Mouse (Mus musculus) monocyte, adult 5-6 weeks (primary cell): Measurements from ENCODE around the gene Gpbar1. TPM values are rescaled to one million over a fixed set of nuclear protein-coding genes. Genes with fewer than 3 reads are reported as not detected.
A peak's percentile ranks its signal among the peaks of the same experiment; 100 is the strongest.
"Not testable (repeated sequence)": the region's sequence is repeated elsewhere in the genome, so short reads cannot be mapped to it uniquely, and the experiment has no call there.

Experiments used
- ATAC-seq: fragments of 153-309, 156-312 bp; replicated peaks from 2 replicates; pipeline ENCODE4 v1.8.0; 2017; ENCODE audit warnings: mild to moderate bottlenecking; ENCODE audit not compliant: low TSS enrichment, insufficient number of reproducible peaks, severe bottlenecking, poor library complexity, low FRiP score
- total RNA-seq: library from RNA; stranded (forward); fragments of 200-1000, 200-491, 200-594 nt; gene quantifications from 3 replicates; pipeline ENCODE4 v1.2.3, GENCODE M21; 2017

Gene Gpbar1
- total RNA-seq, 1 experiment from 2014 or later: not detected

DNA sequence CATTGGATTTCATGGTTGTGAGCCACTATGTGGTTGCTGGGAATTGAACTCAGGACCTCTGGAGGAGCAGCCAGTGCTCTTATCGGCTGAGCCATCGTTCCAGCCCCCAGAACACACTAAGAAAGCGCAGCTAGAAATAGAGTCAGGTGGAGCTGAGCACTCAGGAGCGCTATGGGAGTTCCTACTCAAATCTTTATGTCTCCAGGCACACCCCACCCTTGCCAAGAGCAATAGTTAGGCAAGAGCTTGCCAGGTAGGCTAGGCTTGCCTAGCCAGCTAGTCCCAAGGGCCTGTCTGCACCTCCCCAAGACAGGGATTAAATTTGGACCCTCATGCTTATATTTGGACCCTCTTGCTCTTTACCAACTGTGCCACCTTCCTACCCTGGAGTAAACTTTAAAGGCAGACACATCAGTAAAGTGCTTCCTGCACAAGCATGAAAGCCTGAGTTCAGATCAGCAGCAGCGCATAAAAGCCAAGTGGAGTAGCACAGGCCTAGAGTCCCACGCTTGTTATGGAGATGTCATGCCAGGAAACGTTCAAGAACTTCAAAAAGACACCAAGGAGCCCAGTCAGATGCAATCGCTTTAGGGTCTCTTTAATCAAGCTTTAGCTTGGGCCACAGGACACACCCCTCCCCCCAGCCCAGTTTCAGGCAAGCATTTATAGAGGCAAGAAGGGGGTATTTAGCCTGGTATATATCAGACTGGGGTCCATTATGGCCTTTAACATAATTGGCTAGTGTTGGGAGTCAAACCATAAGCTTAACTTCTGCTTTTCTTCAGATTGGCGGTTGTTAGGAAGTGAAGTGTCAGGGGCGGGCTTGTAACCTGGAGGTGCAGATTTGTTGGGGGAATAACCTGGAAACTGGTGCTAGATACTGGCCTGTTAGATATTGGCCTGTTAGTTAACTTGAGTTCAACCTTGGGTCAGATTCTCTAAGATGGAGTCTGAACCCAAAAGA lies 29.9 kb downstream of the Gpbar1 start:
- no peak for ATAC-seq

DNA sequence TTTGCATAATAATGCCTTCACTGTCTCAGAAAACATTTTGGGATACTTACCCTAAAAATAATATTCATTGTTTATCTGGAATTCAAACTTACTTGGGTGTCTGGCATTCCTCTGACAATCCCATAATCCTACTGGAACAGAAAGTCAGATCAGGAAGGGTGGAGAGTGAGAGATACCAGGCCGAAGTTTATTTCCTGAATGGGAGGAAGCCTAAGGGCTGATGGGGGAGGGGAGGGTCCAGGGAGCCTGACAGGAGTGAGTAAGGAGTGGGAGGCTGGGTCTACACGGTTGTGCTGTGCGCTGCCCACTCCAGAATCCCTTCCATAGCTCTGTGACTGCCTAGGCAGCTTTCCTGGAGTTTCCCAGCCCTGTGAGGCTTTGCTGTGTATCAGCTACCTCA lies 31.4 kb downstream of the Gpbar1 start:
- no peak for ATAC-seq

DNA sequence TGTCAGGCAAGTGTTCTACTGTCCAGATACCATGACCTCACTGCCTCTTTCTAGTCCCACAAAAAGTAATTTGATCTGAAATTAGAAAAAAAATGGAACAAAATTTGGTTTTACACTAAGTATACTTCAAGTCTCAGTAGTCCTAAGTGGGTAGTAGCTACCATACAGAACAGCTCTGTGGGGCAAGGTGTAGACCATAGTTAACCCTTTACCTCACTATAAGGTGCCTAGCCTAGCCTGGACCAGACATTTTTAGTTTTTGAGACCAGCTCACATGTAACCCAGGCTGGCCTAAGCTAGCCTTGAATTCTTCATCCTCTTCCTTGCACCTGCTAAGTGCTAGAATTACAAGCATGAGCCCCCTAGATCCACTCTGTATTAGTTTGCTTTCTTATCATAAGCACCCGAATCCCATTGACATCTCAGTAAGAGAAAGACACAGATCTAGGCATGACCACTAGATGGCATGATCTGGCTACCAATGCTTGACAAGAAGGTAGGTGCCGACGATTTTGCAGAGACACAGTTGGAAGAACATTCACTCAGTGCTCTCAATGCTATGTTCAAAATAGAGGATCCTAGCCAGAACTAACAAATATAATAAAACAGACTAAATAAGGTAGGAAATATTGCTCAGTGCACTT lies 34.8 kb downstream of the Gpbar1 start:
- ATAC-seq: peak; percentile 88

DNA sequence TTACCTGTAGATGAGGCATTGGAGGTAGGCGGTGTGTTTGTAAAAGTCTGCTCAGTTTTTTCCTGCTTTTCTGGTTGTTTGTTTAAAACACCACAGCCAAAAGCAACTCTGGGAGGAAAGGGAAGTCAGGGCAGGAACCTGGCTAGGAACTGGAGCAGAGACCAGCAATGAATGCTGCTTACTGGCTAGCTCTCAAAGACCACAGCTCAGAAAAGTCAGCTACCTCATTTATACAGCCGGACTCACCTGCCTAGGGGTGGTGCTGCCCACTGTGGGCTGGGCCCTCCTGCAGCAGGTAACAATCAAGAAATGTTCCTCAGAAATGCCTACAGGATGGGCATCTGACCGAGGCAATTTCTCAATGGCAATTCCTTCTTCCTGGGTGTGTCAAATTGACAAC lies 36.4 kb downstream of the Gpbar1 start:
- ATAC-seq: no peak

DNA sequence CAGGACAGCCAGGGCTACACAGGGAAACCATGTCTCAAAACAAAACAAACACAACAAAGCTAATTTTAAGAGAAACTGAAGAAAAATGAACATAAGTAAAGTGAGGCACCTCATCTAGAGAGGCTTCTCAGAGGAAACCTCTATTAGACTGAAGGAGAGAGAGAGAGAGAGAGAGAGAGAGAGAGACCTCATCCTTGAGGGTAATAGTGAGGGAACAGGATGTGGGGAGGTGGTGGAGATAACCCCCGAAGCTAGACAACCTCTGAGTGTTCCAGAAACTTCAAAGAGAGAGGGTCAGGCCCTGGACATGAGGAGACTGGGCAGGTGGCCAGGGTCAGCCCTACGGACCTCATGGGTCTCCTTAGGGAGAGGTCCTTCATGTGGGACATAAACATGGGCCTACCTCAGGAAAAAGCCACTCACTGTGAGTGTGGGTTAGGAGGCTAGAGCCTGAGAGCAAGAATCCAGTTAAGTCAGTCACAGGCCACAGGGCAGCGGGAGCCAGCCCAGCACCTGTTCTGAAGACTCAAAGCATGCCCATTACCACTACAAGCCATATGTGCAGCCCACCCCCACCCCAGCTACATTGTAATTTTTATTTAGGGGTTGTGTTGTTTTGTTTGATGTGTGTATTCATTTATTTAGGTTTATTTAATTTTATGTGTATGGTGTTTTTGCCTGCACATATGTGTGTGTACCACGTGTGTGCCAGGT lies 37.9 kb downstream of the Gpbar1 start:
- no peak for ATAC-seq

DNA sequence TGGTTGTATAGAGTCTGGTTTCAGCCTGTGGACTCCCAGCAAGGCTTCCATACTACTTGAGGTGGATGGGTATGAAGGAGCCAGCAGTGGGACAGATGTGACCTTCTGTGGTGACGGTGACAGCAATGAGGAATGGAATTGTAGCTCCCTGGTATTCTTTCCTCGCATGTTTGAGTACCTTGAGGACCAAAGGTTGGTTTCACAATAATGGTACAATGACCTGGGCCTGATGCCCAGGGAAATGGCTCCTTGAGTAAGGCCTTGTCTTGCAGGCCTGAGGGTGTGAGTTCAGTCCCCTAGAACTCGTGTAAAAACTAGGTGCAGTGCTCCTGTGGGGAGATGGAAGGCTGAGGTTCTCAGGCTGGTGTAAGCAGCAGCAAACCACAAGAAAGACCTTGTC lies 40.4 kb downstream of the Gpbar1 start:
- no peak for ATAC-seq

DNA sequence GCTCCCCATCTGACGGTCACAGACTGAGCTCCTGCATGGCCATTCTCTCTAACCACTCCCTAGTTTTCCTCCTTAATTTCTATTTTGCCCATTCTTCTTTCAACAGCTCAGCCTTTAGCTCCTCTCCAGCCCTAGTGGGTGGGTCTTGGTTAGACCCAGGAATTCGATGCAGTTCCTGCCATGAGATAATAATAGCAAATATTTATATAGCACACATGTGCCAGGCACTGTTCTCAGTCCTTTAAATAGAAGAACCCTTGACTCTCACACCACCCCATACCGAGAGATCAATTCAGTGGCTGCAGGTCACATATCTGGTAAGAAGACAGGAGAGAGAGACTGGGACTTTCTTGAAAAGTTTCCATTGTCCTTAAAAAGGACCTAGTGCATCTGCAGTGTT lies 43.0 kb downstream of the Gpbar1 start:
- no peak for ATAC-seq

DNA sequence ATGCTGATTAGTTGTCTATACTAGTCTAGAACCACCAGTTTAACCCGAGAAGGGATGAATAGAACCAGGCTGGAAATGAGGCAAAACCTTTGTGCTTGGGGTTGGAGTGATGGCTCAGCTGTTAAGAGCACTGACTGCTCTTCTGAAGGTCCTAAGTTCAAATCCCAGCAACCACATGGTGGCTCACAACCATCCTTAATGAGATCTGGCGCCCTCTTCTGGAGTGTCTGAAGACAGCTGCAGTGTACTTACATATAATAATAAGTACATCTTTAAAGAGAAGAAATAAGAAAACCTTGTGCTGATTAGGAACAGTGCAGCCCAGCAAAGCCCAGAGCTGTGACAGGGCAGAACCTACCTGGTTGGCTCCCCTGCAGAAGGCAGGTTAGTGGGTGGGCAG lies 48.6 kb downstream of the Gpbar1 start:
- not testable (repeated sequence) for ATAC-seq

Other genes starting within 250 kb of the Gpbar1 start
- gene Tns1, start 154.1 kb upstream of the Gpbar1 start, total RNA-seq: 1.9 to 2.9 TPM (median 2.0 TPM) in 3 replicates
- gene Rufy4, start 153.0 kb upstream of the Gpbar1 start, total RNA-seq: 2.6 TPM in 1 of 3 replicates, not detected in the others
- 3.5 to 10.4 TPM (median 7.4 TPM) in 3 replicates for gene Cxcr2, start 124.6 kb upstream of the Gpbar1 start, total RNA-seq
- not detected in 3 replicates for gene Cxcr1, start 83.9 kb upstream of the Gpbar1 start, total RNA-seq
- gene Arpc2, start 42.5 kb upstream of the Gpbar1 start, total RNA-seq: 755 to 1,060 TPM (median 1,019 TPM) in 3 replicates
- 105 to 159 TPM (median 131 TPM) in 3 replicates for gene Aamp, start 6.2 kb downstream of the Gpbar1 start, total RNA-seq
- 14.7 to 18.6 TPM (median 17.1 TPM) in 3 replicates for gene Pnkd, start 6.4 kb downstream of the Gpbar1 start, total RNA-seq
- gene Tmbim1, start 27.1 kb downstream of the Gpbar1 start, total RNA-seq: 15.8 to 20.8 TPM (median 19.0 TPM) in 3 replicates
- 0.29 to 3.3 TPM (median 0.96 TPM) in 3 replicates for gene Catip, start 83.6 kb downstream of the Gpbar1 start, total RNA-seq
- 180 to 306 TPM (median 249 TPM) in 3 replicates for gene Slc11a1, start 96.6 kb downstream of the Gpbar1 start, total RNA-seq
- gene Ctdsp1, start 113.0 kb downstream of the Gpbar1 start, total RNA-seq: 31.8 to 64.2 TPM (median 34.4 TPM) in 3 replicates
- 0.87 to 1.9 TPM in 2 of 3 replicates, not detected in the other for gene Vil1, start 130.8 kb downstream of the Gpbar1 start, total RNA-seq
- gene Cnot9, start 227.5 kb downstream of the Gpbar1 start, total RNA-seq: 7.8 to 24.2 TPM (median 13.9 TPM) in 3 replicates